Mouse (Mus musculus) thymus, adult 2 months (tissue): ENCODE measurements around the gene Dab1. TPM values are rescaled to one million over a fixed set of nuclear protein-coding genes. Genes with fewer than 3 reads are reported as not detected.

Experiments used
- DNase-seq: peaks from one replicate; pipeline ENCODE4 v3.0.0; 2021
- H3K27ac ChIP-seq: fragments of 200-500 bp; 2 replicates; pipeline ENCODE4 v1.5.1; 2012; ENCODE audit warnings: low read length, control low read depth; ENCODE audit not compliant: control insufficient read depth, insufficient read depth
- H3K27me3 ChIP-seq: fragments of 200-500 bp; 2 replicates; pipeline ENCODE4 v1.6.1; 2012; ENCODE audit warnings: mild to moderate bottlenecking, low read length, moderate library complexity, mixed read lengths; ENCODE audit not compliant: control insufficient read depth, insufficient read depth
- H3K36me3 ChIP-seq: fragments of 200-500 bp; 2 replicates; pipeline ENCODE4 v1.6.1; 2012; ENCODE audit warnings: mild to moderate bottlenecking, low read length, moderate library complexity; ENCODE audit not compliant: control insufficient read depth, insufficient read depth
- H3K4me1 ChIP-seq: fragments of 200-500 bp; replicated peaks from 2 replicates; pipeline ENCODE4 v1.6.1; 2012; ENCODE audit warnings: low read length; ENCODE audit not compliant: control insufficient read depth, insufficient read depth
- H3K4me3 ChIP-seq: fragments of 200-500 bp; 2 replicates; pipeline ENCODE4 v1.5.1; 2012; ENCODE audit warnings: mild to moderate bottlenecking, low read length, control low read depth, moderate library complexity; ENCODE audit not compliant: control insufficient read depth, insufficient read depth
- CTCF ChIP-seq: fragments of 200-500 bp; IDR thresholded peaks from 2 replicates; pipeline ENCODE4 v1.5.1; 2012; ENCODE audit warnings: mild to moderate bottlenecking, control low read depth, low read length, moderate library complexity, borderline replicate concordance; ENCODE audit not compliant: control insufficient read depth, poor library complexity, insufficient read depth; ENCODE audit errors: extremely low read depth
- POLR2A ChIP-seq: fragments of 200-500 bp; IDR thresholded peaks from 2 replicates; pipeline ENCODE4 v1.6.1; 2012; ENCODE audit warnings: mild to moderate bottlenecking, low read length, control low read depth, moderate library complexity; ENCODE audit not compliant: control insufficient read depth, poor library complexity, insufficient read depth; ENCODE audit errors: extremely low read depth
- WGBS: fragments of 180-500 bp; shearing (Covaris S2); methylation state at CpG from one replicate; pipeline ENCODE4 v1.1.7; 2018; 5-methylcytosine and 5-hydroxymethylcytosine counted together
- polyA plus RNA-seq: library from polyadenylated mRNA; depleted of rRNA; stranded (reverse); fragments of >200 nt; gene quantifications from 2 replicates; pipeline ENCODE4 v1.2.3, GENCODE M21; 2012

Dab1 gene
- polyA plus RNA-seq, 1 experiment = 0.28 TPM

DNA sequence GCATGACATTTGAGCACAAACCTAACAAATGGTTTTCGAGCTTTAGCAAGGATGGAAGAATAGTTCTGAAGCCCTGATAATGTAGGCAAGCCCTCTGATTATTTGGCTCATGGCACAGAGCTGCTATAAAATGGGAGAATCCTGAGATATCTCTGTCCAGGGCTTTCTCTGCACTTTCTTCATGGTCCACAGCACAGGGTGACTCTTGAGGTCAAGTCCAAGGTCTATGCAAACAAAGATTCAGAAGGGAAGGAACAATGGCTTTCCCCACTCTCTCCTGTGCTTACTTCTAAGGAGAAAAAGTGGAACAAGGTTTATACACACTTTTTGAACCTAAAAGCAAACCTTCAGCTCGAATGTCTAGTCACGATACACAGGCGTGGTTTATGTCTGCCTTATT lies 1061.3 kb downstream of the Dab1 start:
- no peak overlapping the region for H3K27ac ChIP-seq
- H3K4me1 ChIP-seq = no peaks in the 10 kb centered on the region
- no peak for DNase-seq
- no peak for TF ChIP-seq CTCF
- no peak for TF ChIP-seq POLR2A
- no peaks in the 10 kb centered on the region for H3K36me3 ChIP-seq
- WGBS = 88% methylated on average over 4 of the region's 4 CpGs
- no peaks in the 10 kb centered on the region for H3K27me3 ChIP-seq
- no peak overlapping the region for H3K4me3 ChIP-seq

DNA sequence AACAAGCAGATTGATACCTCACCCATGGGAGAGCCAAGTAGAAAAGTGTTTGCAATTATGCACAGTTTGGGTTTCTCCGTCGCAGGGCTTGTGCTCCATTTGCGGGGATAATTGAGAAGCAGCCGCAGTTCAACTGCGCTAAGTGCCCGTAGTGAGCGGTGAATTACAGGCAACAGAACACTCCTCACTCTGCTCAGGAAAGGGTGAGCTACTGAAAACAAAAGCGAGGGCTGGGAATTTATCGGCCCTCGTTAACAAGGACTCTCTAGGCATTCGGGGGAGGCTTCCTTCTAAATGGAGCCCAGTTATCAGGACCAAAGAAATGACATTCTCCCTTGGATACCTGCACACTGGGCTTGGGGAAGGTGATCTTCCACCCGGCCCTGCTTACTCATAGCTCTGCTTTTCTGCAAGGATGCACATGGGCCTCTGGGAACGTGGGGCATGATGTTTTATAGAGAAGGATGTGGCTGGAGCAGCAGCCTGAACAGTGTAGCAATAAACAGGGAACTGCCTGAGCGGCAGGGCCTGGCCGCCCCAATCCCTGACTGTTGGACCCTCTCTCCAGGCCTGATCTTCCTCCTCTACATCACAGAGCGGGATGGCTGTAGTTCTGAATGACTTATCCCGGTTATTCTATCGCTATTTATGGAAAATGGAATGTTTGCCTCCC lies 1067.1 kb downstream of the Dab1 start:
- Histone ChIP-seq H3K27me3 (no peaks in the 10 kb centered on the region), H3K4me1 (no peaks in the 10 kb centered on the region), H3K36me3 (no peaks in the 10 kb centered on the region), H3K27ac (no peak overlapping the region), H3K4me3 (no peak overlapping the region)
- 78% methylated on average over 18 of the region's 18 CpGs for WGBS
- TF ChIP-seq POLR2A = no peak
- no peak for TF ChIP-seq CTCF
- DNase-seq = no peak

GRCm38 (mm10) chr4:104689047-104689446 lies 1069.9 kb downstream of the Dab1 start:
- no peaks in the 10 kb centered on the region for H3K4me1 ChIP-seq
- H3K27ac ChIP-seq = no peak overlapping the region
- no peak overlapping the region for H3K4me3 ChIP-seq
- DNase-seq = no peak
- H3K36me3 ChIP-seq = no peaks in the 10 kb centered on the region
- WGBS = 86% methylated on average over 3 of the region's 3 CpGs
- H3K27me3 ChIP-seq = no peaks in the 10 kb centered on the region
- TF ChIP-seq POLR2A (no peak), CTCF (no peak)

- H3K36me3 ChIP-seq = no peaks in the 10 kb centered on the region
- H3K27me3 ChIP-seq = no peaks in the 10 kb centered on the region
- no peaks in the 10 kb centered on the region for H3K4me1 ChIP-seq
- no peak overlapping the region; the same call in 1 of the 2 replicates for H3K27ac ChIP-seq
- TF ChIP-seq POLR2A (no peak), CTCF (no peak)
- WGBS = 89% methylated on average over 7 of the region's 7 CpGs
- no peak for DNase-seq
- H3K4me3 ChIP-seq = no peak overlapping the region
Observed at GRCm38 (mm10) chr4:104691026-104691425, 1071.9 kb downstream of the Dab1 start.

DNA sequence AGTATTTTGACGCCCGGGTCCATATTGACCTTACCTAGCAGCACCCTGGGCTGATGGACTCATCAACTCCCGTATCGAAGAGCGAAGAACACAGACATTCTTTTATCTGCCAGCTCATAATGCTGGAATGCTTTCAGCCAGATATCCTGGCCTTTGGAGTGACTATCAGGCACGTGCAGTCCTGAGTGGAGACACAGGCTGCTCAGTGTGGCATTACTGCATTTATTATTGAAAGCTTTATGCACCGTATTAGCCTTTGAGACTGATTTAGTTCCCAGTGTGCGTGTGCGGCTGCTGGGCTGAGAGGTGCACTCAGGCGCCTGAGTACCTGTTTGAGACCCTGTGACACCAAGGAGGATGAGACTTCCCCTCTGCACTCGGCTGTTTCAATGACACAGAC lies 1075.0 kb downstream of the Dab1 start:
- no peak for DNase-seq
- H3K4me3 ChIP-seq = no peak overlapping the region
- TF ChIP-seq CTCF (no peak), POLR2A (no peak)
- 95% methylated on average over 11 of the region's 11 CpGs for WGBS
- H3K36me3 ChIP-seq = no peaks in the 10 kb centered on the region
- no peak overlapping the region for H3K27ac ChIP-seq
- H3K27me3 ChIP-seq = no peaks in the 10 kb centered on the region
- no peaks in the 10 kb centered on the region for H3K4me1 ChIP-seq

- Histone ChIP-seq H3K4me3 (no peak overlapping the region), H3K36me3 (no peaks in the 10 kb centered on the region), H3K27me3 (no peaks in the 10 kb centered on the region), H3K27ac (no peak overlapping the region), H3K4me1 (no peaks in the 10 kb centered on the region)
- TF ChIP-seq POLR2A = no peak
- no peak for TF ChIP-seq CTCF
- WGBS = 98% methylated on average over 3 of the region's 3 CpGs
- no peak for DNase-seq
Observed at GRCm38 (mm10) chr4:104696522-104696921, 1077.4 kb downstream of the Dab1 start.

- Histone ChIP-seq H3K27ac (no peak overlapping the region), H3K4me3 (no peak overlapping the region), H3K36me3 (no peaks in the 10 kb centered on the region), H3K4me1 (no peaks in the 10 kb centered on the region), H3K27me3 (no peaks in the 10 kb centered on the region)
- no peak for DNase-seq
- 59% methylated on average over 4 of the region's 4 CpGs for WGBS
- TF ChIP-seq POLR2A (no peak), CTCF (no peak)
Observed at GRCm38 (mm10) chr4:104697703-104698102, 1078.5 kb downstream of the Dab1 start.
